Mouse (Mus musculus): ENCODE data around the gene Cfap61.

Cfap61 gene

DNA sequence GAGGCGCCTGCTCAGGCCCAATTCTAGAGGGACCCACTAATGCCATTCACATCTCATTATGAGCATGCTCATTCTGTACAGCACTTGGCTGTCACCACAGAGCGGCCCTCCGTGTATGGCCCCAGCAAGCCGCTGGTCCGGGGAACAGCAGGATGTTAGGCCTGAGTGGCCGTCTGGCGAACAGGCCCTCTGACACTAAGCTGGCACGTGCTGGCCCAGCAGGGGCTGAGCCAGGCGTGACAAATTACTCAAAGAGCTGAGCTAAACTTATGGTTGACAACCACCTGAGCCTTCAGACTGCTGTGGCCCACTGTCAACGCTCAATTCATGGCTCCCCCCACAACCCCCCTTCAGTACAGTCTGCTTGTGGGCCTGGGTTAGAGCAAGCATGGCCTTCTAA lies 327.6 kb downstream of the Cfap61 start:
- DNase-seq, result no peak

DNA sequence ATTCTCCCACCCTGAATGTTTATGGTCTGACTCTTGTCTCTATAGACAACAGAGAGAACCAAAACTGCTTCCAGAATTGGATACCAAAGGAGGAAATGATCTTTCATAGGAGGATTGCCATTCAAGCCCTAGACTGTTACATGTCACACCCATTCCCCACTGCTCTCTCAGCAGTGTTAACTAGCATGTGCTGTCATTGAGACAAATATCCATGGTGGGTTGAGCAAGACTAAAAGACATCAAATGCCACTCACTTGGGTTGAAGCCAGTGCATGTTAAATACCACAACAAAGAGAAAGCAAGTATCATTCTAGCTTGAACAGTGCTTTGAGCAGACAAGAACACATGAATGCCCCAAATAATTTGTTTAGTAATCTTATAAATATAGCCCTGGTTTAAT lies 328.4 kb downstream of the Cfap61 start:
- no peak for DNase-seq
